Mouse (Mus musculus) frontal cortex, adult 2 months (tissue): ENCODE data around the gene Fsd1. TPM values are rescaled to one million over a fixed set of nuclear protein-coding genes. Genes with fewer than 3 reads are reported as not detected.

ENCODE experiments used
- DNase-seq, 2 experiments: peaks; one replicate each; pipeline ENCODE4 v3.0.0; 2022; ENCODE audit warnings: low spot score in 1 of 2; ENCODE audit errors: extremely low spot score in 1 of 2
- polyA plus RNA-seq: library from polyadenylated mRNA; depleted of rRNA; stranded (reverse); fragments of >200 nt; gene quantifications from 2 replicates; pipeline ENCODE4 v1.2.3, GENCODE M21; 2012

Gene Fsd1
- polyA plus RNA-seq, 1 experiment: 68.7 TPM

DNA sequence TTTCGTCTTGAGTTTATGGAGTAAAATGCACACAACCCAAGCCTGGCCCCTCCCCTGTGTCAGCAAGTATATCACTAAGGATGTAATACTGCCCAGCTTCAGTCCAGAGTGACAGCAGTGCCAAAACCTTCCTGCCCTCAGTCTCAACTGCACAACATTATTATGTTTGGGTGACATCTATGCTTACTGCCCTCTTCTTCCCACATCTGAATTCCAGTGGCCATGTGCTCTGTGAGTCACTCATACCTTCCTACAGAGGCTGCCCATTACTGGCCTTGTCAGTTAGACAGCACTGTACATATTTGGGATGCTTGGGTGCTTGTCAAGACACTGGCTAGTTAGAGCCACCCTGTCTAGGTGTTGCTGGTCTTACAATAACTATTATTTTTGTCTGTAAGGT is 40.0 kb downstream of the Fsd1 start:
- no peak for DNase-seq

DNA sequence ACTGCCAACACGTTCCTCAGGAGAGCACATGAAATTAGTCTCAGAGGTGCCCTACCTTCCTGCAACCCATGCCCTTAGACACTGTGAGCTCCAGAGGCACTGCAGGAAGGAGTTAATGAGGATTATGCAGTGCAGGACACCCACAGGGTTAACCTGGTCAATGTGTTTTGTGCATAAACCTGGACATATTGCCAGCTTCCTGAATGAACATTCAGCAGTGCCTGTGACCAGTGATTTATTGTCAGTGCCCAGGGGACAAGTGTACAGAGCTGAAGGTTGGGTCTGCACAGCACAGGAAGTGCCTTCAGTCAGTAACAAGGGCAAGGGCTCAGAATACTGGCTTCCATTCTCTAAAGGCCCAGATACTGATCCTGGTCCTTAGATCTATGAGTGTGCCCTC is 40.6 kb downstream of the Fsd1 start:
- DNase-seq: no peak

DNA sequence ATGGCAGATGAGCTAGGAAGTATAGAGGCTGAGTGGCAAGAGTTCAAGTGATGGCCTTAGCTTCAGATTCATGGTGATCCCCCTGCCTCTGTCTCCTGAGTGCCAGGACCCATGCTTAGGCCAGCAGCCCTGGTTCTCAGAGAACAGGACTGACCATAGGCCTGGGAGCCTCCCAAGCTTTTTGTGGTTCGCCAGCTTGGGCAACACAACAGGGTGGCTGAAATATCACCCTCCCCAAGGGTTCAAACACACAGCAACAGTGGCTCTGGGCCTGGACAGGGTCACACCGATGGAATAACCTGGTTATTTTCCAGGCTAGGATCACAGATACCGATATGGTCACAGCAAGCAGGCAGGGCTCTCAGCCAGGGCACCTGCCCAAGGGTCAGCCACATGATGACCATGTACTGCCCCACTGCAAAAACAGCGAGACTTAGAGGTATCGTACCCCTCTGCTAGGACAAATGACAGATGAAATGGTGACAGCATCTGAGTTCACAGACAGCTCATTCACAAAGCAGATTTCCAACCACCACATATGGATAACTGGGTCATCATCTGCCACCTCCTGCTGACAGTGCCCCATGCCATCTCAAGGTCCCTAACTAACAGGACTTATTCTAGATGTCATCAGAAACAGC is 41.6 kb downstream of the Fsd1 start:
- DNase-seq: no peak

DNA sequence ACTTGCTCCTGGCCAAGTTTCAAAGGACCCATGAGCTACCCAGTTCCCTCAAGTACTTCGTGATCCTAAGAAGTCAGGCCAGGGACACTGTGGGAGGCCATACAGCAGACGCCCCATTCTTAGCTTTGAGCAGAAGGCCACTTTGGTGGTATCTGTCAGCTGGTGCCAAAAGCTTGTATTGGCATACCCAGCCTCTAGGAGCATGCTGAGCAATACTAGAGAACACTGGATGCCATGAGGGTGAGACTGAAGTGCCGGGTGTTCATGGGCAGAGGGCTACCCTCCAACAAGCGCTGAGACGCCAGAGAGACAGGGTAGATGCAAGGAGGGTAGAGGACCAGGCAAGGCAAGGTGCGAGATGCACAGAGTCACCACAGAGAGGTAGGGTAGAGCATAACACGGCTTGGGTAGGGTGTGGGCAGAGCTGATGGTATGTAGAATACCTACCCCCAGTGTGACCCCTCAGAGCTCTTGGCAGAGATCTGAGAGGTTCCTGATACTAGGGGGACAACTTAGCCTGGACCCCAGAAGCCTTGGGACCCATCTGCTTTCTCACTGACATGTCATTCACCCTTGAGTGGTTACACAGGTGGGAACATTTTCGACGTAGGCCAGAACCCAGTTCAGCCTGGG is 44.0 kb downstream of the Fsd1 start:
- DNase-seq: no peak

DNA sequence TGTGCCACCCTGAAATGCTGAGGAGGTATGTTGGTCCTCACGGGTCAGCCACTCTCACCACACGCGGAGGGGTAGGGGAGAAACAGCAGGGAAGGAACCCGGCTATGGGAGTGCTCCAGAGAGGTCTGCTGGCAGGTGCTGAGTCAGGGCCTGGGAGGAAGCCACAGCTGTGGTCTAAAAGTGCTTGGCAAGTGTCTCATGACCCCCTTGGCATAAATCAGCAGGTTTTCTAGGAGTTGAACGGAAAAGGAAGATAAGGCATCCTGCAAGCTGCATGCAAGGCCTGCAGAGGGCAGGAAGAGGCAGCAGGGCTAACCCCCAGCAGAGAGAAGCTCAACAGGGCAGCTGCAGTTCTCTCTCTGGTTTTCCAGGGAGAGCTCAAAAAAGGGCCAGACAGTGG is 44.6 kb downstream of the Fsd1 start:
- no peak for DNase-seq

DNA sequence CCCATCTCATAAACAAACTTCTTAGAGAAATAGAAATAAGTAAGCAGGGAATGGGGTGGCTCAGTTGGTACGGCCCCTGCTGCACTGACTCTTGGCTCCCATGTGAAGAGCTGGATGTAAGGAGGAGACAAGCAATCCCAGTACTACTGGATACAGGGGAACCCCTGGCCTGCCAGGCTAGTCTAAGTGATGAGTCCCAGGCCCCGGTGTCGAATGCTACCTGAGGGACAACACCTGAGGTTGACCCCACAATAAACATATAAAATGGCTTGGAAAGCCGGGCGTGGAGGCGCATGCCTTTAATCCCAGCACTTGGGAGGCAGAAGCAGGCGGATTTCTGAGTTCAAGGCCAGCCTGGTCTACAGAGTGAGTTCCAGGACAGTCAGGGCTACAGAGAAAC is 45.1 kb downstream of the Fsd1 start:
- no peak for DNase-seq

DNA sequence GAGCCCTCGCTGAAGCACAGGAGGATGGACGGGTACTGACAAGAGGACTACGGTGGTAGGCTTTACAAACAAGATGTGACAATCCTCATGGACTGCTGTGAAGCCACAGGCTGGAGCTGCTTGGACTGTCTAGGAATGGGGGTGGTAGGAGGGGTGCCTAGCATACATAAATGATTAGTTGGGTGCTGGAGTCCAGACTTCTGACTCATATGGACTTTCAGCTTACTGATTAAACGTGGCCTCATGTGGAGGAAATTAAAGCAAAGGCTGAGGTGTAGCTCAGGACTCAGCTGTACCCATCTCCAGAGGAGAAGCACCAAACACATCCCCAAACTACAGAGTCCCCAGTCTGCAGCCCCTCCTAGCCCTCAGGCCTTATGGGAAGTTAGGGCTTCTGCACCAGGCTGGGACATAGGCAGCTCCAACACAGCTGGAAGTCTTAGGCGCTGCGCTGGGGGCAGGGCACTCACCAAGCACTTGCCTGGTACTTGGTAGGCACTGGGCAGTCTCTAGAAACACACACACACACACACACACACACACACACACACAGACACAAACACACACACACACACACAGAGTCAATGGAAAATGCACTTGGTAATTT is 45.9 kb downstream of the Fsd1 start:
- DNase-seq: peak in 1 of 2 experiments; percentile 1

DNA sequence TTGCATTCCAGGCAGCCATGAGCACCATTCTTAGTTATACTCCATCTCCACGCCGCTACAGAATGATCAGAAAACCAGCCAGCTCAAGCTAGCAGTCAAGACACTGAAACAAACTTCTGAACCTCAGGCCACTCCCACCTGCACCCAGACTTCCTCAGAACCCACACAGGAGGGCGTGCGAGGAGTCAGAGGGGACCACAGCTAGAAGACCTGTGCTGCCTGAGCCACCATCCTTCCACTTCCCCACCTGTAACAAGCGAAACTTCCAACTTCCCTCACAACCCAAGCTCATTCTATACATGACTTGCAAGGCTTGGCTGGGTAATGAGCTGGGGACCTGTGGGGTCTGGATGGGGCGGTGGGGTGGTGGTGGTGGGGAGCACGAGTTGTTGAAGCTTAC is 46.5 kb downstream of the Fsd1 start:
- no peak for DNase-seq

DNA sequence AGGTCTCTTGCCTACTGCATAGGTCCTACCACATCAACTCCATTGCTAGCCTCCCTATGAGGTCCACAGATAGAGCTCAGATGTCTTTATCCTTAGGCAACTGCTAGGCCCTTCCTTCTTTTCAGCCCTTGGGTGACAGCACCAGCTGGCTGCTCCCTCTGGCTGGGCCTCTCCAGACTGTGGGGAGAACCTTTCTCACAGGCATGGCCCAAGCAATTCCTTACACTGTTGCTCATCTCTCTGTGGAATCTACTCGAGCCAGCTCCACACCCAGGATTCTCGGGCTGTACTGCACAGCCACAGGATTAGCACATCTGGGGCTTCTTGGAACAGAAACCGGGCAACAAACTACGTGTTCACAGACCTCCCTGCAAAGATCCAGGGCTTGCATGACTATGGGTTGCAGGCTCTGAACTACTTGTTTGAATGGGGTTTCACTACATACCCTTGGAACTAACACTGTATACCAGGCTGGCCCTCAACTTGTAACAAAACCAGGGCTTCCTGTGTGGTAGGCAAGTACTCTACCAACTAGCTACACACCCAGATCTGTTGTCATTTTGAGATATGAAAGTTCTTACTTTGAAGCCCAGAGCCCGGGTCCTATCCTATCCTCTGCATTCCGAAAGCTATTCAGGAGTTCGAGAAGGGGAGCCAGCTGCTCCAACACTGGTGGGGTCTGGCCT is 47.9 kb downstream of the Fsd1 start:
- no peak for DNase-seq

DNA sequence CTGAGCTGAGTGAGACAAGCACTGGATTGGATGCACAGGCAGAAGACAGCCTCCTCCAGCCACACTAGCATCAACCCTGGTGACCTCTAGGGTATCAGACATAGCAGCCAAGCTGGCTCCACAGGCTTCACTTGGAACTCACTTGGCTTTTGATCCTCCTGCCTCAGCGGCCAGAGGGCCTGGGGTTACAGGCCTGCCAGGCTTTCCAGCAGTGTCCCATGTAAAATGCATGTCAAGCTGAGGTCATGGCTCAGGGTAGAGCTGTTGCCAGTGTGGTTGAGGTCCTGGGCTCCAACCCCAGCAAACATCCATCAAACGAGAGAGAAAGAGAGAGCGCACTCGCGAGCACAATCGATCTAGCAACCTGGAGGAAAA is 48.4 kb downstream of the Fsd1 start:
- no peak for DNase-seq

DNA sequence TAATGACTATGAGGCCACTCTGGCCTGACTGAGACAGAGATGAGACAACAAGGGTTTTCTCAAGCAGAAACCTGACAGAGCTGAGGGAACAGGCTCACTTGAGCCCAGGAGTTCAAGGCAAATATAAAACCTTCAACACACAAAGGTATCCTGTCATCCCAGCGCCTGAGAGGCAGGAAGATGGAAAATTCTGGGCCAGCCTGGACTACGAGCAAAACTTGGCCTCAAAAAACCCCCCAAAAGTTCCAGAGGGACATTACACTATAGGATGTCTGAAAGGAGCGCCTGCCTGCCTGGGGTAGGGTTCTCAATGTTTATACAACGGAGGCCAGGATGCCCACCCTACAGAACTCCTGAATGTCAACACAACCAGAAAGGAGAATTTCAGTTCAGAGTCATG is 48.9 kb downstream of the Fsd1 start:
- DNase-seq: no peak

DNA sequence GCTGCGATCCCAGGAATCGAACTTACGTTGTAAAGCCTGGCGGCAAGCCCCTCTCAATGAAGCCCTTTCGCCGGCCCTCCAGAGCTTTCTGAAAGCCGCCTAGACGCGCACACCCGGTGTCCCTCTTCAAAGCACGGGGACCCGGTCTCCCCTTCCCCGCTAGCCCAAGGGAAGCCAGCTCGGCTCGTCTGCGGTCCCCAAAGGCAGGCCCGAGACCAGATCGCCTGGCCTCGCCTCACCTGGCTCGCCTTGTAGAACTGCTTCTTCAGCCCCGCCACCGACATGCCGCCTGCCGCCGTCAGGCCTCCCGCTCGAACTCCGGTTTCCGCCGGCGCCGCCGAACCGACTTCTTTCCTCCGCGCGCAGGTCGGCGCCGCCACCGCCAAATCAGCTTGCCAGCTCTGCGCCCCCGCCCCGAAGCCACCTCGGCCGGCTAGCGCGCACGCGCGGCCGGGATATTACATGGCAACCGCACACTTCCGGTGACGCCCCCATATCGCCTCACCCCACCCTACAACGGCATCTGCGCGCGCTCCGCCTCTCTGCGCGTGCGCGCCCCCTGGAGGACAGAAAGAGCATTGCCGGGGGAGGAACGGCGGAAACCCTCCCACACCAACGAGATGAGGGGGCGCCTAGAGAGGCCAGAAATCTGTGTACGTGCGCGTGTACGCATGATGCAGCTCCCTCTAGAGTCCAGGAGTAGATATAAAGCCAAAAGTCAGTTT is 50.0 kb downstream of the Fsd1 start, which contains the start of gene Sh3gl1:
Gene Sh3gl1 (minus strand): TSS at position 460 of the 725 bp plus-strand sequence.
- peak; percentile 98 to 100 for DNase-seq

DNA sequence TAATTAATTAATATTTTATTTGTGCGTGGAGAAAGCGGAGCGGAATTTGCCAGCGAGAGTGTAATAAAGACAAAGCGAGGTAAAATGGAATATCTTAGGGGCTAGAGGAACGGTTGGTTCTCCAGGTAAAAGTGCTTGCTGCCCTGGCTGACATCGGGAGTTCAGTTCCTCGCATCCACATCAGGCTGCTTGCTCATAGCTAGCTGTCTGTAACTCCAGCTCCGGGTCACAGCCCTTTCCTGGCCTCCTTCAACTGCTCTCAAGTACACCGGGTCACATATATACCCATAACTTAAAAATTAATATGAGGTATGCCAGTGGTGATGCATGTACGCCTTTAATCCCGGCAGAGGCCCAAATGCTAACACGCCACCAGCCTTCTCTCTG is 50.6 kb downstream of the Fsd1 start:
- DNase-seq: no peak

DNA sequence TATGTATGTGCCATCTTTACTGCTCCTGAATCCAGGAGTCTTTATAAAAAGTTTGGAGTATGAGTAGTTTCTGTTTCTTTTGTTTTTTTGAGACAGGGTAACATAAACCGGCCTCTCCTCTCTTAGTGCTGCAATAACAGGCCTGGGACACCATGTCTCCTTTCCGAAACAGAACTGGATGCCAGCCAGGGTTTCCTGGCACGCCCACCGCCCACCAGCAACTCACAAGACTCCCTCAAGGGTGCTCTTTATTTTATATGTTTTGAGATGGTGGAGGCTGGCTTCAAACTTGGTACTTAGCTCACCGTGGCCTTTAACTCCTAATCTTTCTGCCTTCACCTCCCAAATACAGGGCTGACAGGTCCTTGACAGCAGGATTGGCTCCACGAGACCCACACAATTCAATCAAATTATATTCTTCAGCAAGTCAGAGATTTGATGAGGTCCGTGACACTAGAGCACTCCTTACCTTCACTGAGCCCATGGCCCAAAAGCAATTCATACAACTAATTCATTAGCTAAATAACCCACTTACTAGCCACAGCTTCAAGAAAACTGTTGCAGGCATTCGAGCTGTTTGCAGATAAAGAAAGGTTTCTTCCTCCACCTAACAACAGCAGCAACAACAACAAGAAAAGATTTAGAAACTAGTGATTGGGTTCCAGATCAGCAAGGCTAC is 52.4 kb downstream of the Fsd1 start:
- no peak for DNase-seq

DNA sequence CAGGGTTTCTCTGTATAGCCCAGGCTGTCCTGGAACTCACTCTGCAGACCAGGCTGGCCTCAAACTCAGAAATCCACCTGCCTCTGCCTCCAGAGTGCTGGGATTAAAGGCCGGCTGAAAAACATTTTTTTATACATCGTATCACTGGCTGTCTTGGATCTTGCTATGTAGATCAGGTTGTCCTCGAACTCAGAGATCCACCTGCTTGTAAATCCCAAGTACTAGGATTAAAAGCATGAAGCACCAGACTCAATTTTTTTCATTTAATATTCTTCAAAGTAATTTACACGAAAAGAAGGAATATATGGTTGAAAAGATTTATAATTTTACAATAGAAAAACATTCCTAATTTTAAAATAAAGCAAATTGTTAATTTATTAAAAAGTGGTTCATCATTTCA is 53.0 kb downstream of the Fsd1 start:
- DNase-seq: no peak

DNA sequence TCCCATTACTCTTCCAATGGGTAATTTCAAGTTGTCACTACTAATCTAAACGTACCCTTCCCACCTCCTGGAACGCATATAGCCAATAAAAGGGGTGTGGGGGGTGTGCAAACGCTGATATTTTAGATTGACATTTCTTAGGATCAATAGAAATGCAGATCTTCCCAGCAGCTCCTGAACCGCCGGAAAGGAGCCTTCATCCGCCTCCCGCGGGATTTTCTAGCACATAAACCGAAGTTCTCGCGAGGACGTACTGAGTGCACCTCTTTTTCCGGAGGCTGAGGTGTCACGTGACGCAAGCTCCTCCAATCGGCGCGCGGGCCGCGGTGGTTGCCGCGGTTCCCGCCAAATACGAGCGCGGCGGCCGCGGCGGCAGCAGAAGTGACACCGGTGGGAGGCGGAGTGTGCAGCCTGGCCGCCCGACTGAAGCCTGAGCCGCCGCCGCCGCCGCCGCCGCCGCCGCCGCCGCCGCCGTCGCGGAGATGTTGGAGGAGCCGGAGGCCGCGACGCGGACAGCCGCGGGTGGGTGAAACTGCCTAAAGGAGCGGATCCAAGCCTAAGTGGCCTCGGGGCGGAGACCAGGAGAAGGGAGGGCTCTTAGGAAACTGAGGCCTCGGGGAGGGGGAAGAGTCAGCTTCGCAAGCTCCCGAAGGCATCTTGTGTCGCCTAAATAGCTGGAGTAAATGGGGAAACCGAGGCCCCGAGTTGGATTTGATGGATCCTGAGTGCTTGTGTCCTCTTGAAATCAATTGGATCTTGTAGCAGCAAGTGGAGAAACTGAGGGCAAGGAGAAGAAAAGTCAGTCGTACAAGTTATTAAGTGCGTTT is 53.9 kb downstream of the Fsd1 start, which contains the start of gene Chaf1a:
Gene Chaf1a (plus strand): TSS at position 410 of the 827 bp plus-strand sequence.
- peak; percentile 98 to 99 for DNase-seq

DNA sequence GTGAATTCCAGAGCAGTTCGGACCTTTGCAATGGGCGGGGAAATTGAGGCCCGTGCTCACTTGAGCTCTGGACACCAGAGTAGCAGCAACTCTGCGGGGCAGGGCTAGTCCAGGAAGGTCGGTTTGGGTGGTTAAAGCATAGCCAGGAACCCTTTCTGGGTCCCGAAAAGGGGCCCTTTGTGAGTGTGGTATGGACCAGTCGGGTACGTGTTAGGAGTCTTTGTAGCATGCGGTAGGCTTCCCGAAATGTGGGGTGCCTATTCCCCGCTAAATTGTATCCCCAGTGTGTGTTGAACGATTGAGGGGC is 54.5 kb downstream of the Fsd1 start:
- DNase-seq: no peak
